Mouse (Mus musculus): ENCODE data around the gene Tlx2.

Gene Tlx2

DNA sequence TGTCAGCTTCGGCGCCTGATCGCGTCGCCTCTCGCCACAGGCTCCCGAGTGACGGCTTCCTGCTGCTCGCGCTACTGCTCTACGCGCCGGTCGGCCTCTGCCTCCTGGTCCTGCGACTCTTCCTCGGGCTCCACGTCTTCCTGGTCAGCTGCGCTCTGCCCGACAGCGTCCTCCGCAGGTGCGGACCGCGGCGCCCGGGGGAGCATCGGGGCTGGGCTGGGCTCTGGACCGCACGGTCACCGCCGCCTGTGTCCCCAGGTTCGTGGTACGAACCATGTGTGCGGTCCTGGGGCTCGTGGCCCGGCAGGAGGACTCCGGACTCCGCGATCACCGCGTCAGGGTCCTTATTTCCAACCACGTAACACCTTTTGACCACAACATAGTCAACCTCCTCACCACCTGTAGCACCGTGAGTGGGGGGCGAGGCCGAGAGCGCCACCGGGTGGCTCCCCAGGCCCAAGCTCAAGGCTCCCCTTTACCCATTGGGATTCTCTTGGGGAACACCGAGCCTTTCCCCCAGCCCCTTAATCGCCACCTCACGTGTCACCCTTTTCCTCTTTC lies 15.1 kb downstream of the Tlx2 start, which contains the start of gene Htra2:
Gene Htra2, minus strand, starts transcription at position 403 of the 561 bp plus-strand sequence.
- DNase-seq (ENCODE audit: low spot score in 2 of 2), result no peak

- DNase-seq (ENCODE audit: low spot score in 2 of 2), result peak; percentile 94 to 97
Observed at GRCm38 (mm10) chr6:83054074-83054851, 15.8 kb downstream of the Tlx2 start, which contains the start of gene Aup1. Gene Aup1 (plus strand): TSS chr6:83054521.

GRCm38 (mm10) chr6:83053136-83053960 lies 16.7 kb downstream of the Tlx2 start:
- DNase-seq (ENCODE audit: low spot score in 2 of 2), result peak in 1 of 2 experiments; percentile 16

DNA sequence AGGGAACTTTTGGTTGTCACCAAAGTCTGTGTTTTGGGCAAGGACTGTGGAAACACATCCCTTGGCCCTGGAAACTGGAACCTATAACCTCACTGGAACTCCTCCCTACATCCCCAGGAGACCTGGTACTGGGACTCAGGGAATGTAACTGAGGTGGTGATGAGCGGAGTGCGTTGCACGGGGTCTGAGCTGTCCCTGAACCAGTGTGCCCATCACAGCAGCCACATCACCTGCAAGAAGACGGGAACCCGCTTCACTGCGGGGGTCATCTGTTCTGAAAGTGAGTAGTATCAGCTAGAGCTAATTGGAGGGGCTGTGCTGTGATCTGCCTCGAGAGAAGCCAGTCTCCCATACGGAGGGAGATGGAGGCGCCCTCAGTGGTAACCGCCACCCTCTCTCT lies 20.7 kb downstream of the Tlx2 start:
- DNase-seq (ENCODE audit: low spot score in 2 of 2), result no peak

- DNase-seq (ENCODE audit: low spot score in 2 of 2), result no peak
Observed at GRCm38 (mm10) chr6:83044742-83045141, 25.4 kb downstream of the Tlx2 start.

DNA sequence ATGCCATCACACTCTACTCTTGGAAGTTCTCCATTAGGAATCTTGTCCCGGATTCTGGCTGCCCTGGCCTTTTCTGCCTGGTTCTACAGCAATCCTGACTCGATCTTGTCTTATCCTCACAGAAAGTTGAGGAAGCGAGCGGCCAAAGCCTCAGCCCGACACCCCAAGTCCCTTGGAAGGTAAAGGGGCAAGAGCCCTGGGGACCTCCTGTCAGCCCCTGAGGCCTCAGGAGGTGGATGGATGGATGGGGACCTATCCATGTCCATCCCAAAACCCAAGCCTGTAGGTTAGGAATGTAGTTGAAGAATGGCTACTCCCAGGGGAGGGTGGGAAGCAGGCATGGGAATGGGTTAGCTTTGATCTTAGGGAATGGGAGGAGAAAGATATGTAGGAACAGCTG lies 26.1 kb downstream of the Tlx2 start:
- no peak for DNase-seq (ENCODE audit: low spot score in 2 of 2)

DNA sequence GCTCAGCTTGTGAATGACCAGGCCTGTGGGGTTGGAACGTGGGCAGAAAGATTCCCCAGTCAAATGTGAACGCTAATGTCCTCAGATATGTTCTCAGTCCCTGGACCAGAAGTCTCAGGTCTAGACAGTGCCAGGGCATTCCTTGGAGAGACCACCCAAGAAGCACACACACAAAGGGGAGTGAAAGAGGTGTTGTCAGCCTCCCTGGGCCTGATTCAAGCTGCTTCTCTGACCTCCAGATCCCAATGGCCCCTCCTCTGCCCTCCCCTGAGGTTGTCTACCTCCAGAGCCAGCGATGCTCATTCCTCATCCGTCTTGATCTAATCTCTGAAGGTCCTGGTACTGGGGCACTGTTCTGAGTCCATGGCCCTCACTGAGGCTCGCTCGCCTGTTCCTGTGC lies 26.5 kb downstream of the Tlx2 start:
- no peak for DNase-seq (ENCODE audit: low spot score in 2 of 2)

DNA sequence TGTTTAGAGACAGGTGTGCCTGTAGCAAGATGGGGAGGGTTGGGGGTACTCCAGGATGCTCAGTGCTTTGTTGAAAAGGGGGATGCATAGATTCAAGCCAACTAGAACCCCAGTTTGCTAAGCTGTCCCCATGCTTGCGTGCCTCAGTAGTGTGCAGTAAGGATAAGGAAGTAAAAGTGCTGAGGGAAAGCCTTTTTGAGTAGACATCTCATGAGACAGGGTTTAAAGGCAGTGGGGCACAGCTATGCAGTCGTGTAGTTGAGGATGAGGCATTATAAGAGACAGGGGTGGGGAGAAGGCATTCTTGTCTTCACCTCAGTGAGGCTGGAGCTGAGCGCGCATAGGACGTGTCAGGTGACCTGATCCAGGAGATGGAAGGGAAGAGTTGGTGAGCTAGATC lies 29.5 kb downstream of the Tlx2 start:
- no peak for DNase-seq (ENCODE audit: low spot score in 2 of 2)

DNA sequence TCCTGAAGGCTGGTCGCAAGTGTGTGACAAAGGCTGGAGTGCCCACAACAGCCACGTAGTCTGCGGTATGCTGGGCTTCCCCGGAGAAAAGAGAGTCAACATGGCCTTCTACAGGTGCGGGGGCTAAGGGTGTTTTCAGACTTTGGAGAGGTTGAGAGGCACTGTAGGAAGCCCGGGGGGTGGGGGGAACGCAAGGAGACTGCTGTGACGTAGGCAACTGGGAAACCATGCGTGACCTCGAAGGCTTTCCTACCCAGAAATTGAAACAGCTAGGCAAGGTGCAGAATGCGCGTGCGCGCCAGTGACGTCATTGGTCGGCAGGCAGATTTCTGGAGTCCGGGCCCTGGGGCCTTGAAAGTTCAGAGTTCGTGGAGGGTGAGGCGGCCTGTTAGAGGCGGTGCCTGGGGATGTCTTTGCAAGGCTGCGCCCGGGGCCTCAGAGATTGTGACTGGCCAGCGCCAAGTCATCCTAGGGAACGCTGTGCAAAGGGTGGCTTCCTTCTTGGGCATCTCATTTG lies 31.5 kb downstream of the Tlx2 start:
- peak; percentile 82 to 87 for DNase-seq (ENCODE audit: low spot score in 2 of 2)

- no peak for DNase-seq (ENCODE audit: low spot score in 2 of 2)
Observed at GRCm38 (mm10) chr6:83037188-83037587, 32.9 kb downstream of the Tlx2 start.

GRCm38 (mm10) chr6:83034463-83035055 lies 35.5 kb downstream of the Tlx2 start:
- DNase-seq (ENCODE audit: low spot score in 2 of 2), result no peak

DNA sequence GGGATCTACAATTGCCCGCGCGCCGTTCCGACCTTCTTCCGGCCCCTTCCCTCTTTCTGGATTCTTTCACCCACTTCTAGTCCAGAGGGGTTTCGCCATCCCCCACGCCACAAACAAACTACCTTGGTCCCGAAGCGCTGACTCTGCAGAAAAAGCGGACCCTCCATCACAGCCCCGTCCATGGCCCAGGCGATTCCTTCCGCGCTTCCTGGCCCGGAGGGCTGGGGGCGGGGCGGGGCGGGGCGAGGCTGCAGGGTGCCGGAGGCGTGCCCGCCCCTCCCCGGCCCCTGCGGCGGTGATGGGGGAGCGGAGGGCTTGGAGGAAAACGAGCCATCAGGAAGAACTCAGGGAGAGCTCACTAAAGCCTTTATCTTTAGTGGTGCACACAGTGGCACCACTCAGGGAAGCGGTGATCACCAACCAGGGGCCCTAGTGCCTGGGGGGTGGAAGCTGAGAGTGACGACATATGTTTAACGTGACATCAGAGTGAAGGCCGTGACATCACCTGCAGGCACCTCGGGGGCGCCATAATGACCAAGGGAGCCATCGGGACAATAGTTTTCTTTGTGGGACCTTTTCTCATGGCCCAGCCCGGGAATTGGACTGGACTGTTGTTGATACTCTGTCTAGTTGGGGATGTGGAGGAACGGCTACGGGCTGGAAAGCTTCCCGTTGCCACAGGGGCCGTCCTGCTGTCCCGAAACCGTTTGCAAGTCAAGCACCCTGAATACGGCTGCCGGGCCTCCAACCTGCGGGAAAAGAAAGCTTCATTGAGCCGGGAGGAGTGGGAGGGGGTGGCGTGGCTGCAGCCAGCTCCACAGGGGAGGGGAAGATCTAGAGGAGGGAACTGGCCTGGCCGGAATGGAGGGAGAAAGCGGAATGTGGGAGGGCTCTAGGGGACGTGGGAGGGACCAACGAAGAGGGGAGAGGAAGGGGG lies 36.6 kb downstream of the Tlx2 start, which contains the start of the genes Dok1 and Loxl3:
Gene Dok1, minus strand, starts transcription at position 223 of the 937 bp plus-strand sequence.
Gene Loxl3, plus strand, starts transcription at position 925 of the 937 bp plus-strand sequence.
- no peak for DNase-seq (ENCODE audit: low spot score in 2 of 2)

DNA sequence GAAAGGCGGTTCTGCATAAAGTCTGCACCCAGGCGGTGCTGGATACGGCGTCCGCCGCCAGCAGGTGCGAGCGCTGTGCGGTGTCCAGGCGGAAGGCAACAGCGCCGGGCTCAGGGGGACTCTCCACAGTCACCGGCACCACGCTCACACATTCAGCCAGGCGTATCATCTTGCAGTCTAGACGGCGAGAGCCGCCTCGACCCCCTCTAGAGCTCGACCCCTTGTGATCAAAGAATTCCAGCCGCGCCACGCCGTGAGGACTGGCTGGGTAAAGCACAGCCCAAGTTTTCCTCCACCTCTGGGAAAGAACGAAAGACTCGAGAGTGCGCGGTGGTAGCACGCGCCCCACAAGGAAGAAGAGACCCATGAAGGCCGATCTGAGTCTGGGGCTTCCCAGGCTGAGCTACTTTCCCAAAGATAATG lies 37.3 kb downstream of the Tlx2 start:
- DNase-seq (ENCODE audit: low spot score in 2 of 2), result no peak

- no peak for DNase-seq (ENCODE audit: low spot score in 2 of 2)
Observed at GRCm38 (mm10) chr6:83031921-83032590, 38.0 kb downstream of the Tlx2 start.

- no peak for DNase-seq (ENCODE audit: low spot score in 2 of 2)
Observed at GRCm38 (mm10) chr6:83031111-83031510, 39.0 kb downstream of the Tlx2 start.

GRCm38 (mm10) chr6:83029777-83030176 lies 40.3 kb downstream of the Tlx2 start:
- no peak for DNase-seq (ENCODE audit: low spot score in 2 of 2)

- no peak for DNase-seq (ENCODE audit: low spot score in 2 of 2)
Observed at GRCm38 (mm10) chr6:83027706-83028105, 42.4 kb downstream of the Tlx2 start.

DNA sequence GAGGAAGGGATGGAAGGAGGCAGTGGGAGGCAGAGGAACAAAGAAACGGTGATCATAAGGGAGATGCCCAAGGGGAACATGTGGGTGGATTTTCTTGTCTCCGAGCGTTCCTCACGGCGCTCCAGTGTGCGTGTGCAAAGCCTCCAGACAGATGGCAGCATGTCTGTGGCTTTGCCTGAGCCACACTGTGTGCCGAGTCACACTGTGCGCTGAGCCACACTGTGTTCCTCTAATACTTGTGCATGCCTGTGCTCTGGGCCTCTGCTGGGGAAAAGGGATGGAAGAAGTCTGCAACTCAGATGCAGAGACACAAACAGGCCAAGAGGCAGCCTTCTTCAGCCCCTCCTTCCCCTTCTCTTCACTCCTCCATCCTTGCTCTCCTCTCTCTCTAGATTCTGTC lies 42.8 kb downstream of the Tlx2 start:
- no peak for DNase-seq (ENCODE audit: low spot score in 2 of 2)

DNA sequence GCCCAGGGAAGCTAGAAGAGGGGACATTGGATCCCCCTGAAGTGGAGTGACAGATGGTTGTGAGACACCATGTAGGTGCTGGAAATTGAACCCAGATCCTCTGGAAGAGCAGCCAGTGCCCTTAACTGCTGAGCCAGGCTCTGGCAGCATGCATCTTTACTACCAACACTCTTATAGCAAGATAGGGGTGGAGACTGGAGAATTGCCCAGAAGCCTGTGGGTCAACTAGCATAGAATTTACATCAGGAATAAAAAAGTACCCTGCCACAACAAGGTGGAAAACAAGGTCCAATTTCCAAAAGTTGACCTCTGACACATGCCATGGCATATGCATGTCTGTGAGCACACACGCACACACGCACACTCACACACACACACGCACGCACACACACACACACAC lies 44.9 kb downstream of the Tlx2 start:
- no peak for DNase-seq (ENCODE audit: low spot score in 2 of 2)

DNA sequence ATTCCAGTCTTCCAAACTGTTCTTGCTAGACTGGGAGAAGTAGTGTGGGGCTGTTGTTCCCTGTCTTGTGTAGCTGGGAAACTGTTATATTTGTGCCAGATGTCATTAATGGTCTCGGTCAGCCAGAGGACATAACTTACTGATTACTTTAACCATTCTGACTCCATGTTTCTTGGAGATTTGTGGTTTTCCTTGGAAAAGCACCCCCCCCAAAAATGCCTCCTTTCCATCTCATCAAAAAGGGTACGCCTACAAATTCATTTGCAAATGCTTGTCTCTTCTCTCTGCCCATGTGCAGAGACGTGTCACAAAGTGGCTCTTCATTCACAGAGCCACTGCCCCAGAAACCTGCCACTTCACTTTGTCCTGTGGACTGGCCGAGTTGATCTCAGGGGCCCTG lies 45.7 kb downstream of the Tlx2 start:
- no peak for DNase-seq (ENCODE audit: low spot score in 2 of 2)
